Mouse (Mus musculus): ENCODE data around the gene Kiss1r. TPM values are rescaled to one million over a fixed set of nuclear protein-coding genes. Genes with fewer than 3 reads are reported as not detected.

Kiss1r gene
- 11.7 and 14.4 TPM in 2 replicates for polyA plus RNA-seq (2012; rRNA removed)

DNA sequence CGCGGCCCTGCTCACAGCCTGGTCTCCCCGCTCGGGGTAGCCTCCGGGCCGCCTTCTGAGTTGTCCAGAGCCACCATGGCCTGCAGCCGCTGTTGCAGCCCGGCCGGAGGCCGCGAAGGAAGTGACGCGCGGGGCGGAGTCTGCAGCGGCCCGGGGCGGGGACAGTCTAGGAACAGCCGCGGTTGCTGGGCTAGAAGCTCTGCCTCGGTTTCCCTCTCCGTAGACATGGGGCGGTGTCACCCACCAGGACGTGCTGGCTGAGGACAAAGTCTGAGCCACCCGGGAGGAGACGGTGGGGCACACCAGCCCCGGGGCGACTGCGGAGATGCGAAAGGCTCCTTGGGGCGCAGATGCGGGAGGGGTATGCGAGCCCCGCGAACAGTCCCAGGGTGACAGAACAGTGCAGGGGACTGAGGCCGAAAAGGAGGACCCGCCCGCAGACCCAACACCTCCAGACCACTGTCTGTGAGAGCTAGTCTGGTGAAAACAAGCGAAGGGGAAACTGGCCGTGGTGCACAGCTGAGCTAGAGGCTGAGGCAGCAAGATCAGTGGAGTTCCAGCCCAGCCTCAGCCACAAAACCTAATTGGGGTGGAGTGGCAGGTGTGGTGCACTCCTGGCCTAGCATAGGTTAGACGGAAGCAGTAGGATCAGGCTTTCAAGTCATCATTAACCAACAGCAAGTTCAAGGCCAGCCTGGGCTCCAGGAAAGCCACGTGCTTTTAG lies at the start of gene Kiss1r:
TSS of gene Kiss1r (plus strand) at position 164 of the 724 bp plus-strand sequence.

DNA sequence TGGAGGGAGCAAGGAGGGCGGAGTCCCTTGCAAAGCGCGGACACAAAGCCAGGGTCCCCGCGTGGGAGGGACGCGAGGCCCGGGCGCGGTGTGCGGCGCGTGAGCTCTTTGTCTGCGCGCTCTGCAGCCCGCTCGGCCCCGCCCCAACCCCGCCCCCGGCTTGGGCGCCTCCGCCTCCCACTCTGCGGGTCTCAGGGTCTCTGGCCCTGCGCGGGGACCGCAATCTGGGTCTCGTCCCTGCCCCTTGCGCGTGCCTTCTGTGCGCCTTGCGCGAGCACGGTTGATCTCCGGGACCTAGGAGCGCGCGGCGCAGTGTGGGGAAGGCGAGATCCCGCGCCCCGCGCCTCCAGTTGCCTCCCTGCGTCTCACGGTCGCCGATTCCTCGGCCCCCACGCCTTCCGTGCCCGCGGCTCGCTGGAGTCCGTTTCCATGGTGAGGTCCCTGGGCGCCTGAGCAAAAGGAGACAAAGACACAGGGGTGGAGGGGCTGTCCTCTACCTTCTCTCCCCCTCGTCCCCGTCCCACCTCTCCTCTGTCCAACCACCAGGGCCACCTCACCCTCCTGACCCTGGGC lies 42.4 kb upstream of the Kiss1r start, which contains the start of the genes Prtn3 and Plppr3:
TSS of gene Prtn3 (plus strand) at position 187 of the 573 bp plus-strand sequence.
TSS of gene Plppr3 (minus strand) at position 345 of the 573 bp plus-strand sequence.

DNA sequence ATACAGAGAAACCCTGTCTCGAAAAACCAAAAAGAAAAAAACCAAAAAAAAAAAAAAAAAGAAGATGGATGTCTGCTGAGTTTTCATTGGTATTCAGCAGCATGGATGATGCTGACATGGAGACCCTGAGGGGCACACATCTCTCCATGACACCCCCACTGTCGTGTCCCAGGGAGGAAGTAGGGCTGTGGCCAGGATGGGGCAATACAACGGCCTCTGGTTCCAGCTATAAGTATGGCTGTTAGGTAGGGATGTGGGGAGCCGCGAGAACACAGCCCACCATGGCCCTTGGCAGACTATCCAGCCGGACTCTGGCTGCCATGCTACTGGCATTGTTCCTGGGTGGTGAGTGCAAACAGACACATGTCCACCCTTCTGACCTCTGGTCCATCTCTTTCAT lies 30.7 kb upstream of the Kiss1r start, which contains the start of gene Elane:
TSS of gene Elane (plus strand) at position 194 of the 400 bp plus-strand sequence.

DNA sequence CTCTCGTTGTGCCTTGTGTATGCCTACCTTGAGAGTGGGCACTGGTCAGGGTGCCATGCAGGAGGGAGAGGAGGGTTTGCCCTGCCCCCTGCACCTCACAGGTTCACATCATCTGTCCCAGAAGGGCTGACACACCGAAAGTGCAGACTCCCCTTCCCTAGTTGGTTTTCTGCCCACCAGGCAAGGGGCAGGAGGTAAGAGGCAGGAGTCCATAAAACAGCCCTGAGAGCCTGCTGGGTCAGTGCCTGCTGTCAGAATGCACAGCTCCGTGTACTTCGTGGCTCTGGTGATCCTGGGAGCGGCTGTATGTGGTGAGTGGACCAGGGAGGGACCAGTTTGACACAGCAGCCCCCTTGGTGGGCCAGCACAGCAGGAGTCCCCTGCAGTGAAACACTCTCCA lies 26.1 kb upstream of the Kiss1r start, which contains the start of gene Cfd:
TSS of gene Cfd (plus strand) at position 184 of the 400 bp plus-strand sequence.

DNA sequence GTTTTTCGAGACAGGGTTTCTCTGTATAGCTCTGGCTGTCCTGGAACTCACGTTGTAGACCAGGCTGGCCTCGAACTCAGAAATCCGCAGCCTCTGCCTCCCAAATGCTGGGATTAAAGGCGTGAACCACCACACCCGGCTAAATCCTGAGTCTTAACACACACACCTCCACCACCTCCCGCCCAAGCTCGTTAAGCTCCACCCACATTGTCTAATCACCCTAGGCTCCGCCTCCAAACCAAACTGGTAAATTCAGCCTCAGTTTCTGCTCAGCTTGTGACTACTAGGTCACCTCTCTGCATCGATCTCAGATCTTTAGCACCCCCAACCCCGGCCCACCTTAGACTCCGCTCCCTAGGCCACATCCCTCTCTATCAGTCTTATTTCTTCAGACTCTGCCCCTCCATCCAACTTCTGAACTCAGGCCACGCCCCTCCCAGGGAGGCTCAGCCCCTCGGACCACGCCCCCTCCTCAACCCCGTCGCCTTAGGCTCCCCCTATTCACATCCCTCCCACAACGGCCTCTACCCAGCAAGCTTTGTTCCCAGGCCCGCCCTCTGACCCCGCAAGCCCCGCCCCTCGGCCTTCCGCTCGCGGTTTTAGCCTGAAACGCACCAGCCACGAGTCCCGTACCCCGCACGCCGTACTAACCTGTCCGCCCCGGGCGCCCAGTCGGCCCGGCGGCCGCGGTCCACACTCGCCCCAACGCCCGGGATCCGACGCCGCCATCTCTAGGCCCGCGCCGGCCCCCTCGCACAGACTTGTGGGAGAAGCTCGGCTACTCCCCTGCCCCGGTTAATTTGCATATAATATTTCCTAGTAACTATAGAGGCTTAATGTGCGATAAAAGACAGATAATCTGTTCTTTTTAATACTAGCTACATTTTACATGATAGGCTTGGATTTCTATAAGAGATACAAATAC lies 8.3 kb upstream of the Kiss1r start, which contains the start of gene Med16:
TSS of gene Med16 (minus strand) at position 757 of the 925 bp plus-strand sequence.

DNA sequence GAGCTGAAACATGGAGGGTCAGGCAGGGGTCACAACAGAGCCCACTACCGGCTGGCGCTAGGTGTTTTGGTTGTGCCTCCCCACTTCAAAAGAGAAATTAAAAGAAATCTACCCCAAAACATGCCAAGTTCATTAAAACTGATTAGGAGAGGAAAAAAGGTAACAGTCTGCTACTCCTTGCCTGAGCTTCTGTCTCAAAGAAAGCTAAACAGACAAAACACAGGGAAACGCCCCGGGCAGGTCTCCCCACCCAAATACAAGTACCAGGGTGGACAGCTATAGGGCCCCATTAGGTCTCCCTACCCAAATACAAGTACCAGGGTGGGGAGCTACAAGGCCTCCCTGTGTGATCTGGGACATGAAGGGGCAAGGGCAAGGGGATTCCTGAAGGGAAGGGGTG lies 6.2 kb upstream of the Kiss1r start, which contains the start of gene Gm26602:
TSS of gene Gm26602 (plus strand) at position 301 of the 400 bp plus-strand sequence.

DNA sequence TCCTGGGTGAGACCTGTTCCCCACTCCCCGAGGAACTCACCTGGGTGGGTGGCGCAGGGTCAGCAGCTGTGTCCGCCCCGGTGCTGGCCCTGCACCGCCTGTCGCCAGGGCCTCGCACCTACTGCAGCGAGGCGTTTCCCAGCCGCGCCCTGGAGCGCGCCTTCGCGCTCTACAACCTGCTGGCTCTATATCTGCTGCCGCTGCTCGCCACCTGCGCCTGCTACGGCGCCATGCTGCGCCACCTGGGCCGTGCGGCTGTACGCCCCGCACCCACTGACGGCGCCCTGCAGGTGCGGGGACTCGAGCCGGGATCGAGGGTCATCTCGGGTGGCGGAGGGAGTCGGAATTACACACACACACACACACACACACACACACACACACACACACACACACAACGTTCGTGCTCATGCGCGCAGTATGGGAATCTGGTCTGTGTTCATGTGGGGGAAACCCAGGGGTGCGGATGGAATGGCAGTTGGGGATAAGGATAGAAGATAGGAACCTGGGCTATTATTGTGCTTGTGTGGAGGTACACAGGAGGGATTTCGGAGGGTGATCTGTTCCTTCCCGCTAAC lies 4.3 kb downstream of the Kiss1r start, which contains the start of gene R3hdm4:
TSS of gene R3hdm4 (minus strand) at position 251 of the 578 bp plus-strand sequence.

DNA sequence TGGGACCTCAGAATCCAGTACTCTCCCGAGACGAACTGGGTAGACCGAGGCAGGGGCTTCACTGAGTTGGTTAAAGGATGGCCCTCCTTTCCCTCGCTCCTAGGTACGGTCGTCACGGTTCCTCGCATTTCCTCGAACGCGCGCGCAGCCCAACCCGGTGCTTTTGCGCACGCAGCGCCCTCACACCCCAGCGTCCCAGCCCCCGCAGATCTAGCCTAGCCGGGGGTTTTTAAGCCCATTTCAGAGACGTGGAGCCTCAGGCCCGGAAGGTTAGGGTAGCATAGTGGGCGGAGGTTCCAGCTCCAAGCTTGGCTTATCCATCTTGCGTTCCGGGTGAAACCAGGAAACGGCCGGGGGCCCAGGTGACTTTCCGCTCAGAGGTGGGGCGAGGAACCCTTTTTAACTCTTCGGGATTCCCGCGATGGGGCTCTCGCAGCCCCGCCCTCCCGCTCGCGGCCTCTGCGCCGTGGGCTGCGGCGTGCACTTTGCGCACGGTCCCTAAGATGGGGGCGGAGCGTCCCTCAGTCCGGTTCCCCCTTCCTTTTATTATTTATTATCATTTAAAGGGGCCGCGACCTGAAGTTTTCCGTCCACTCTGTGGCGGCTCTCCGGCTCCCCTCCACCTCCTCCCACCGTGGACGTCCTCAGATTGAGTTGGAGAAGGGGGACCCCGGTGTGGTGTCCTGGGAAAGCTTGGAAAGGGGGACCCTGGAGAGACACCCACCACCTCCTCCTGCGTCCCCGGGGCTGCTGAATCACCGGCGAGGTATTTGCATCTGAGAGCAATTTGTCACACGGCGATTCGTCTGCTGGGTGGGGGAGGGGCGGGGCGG lies 9.9 kb downstream of the Kiss1r start, which contains the start of gene Arid3a:
TSS of gene Arid3a (plus strand) at position 553 of the 833 bp plus-strand sequence.

DNA sequence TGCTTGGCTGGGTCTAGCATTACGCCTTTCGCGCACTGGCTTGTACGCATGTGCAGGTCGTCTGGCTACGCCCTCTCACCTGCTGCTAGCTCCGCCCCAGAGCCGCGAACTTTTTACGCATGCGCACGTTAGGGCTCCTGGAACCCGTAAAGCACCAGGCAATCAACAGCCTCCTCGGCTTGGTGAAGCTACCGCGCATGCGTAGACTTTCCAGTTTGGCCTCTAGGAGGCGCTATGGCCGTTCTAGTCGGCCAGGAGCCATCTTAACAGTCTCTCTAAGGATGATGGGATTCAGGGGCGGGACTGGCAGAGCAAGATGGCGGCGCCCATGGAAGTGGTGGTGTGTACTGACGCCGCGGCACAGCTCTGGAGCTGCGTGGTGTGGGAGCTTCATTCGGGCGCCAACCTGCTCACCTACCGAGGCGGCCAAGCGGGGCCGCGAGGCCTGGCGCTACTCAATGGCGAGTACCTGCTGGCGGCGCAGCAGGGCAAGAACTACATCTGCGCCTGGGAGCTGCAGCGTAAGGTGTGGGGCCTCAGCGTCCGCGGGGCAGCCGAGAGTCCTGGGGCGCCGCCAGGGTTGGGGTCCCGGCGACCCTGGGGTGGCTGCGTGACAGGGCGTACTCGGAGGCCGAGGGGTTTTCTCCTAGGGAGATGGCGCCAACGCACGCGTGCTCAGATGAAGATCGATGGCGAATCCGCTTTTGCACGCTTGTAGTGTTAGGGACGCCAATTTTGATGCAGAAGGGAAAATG lies 43.3 kb downstream of the Kiss1r start, which contains the start of gene Wdr18:
TSS of gene Wdr18 (plus strand) at position 306 of the 755 bp plus-strand sequence.

DNA sequence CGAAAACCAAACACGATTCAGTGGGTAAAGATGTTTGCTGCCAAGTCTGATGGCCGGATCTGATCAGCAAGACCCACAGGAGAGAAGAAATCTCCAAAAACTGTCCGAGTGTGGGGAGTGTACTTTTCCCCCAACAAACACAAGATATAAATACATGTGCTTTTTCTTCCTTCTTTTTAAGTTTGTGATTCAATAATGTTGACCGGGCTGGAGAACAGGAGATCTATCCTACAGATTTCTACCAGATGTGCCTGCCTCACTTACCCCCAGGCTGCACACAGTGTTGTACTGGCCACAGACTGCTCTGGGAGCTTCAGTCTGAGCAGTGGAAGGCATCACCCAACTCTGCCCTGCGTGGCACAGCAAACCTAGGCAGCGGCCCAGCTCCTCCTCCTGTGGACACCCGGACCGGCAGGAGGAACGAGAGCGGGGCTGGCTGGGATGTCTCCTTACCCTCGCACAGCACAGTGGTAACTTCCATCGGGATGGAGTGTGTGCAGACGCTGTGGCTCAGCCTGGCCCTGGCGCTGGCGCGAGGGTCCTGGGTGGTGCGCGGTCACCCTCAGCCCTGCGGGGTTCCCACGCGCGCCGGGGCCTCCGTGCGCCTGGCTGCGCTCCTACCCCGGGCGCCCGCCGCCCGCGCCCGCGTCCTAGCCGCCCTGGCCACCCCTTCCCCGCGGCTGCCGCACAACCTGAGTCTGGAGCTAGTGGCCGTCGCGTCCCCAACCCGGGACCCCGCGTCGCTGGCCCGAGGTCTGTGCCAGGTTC lies 53.8 kb downstream of the Kiss1r start, which contains the start of gene Grin3b:
TSS of gene Grin3b (plus strand) at position 301 of the 768 bp plus-strand sequence.

Other genes with a start within 250 kb of the Kiss1r start
- 157 and 195 TPM in 2 replicates for gene Tpgs1, start 247.6 kb upstream of the Kiss1r start, polyA plus RNA-seq (2012; rRNA removed)
- 105 and 140 TPM in 2 replicates for gene Cdc34, start 234.8 kb upstream of the Kiss1r start, polyA plus RNA-seq (2012; rRNA removed)
- gene Gzmm, start 228.0 kb upstream of the Kiss1r start, polyA plus RNA-seq (2012; rRNA removed): 0.38 and 0.59 TPM in 2 replicates
- 812 and 1,288 TPM in 2 replicates for gene Bsg, start 212.5 kb upstream of the Kiss1r start, polyA plus RNA-seq (2012; rRNA removed)
- gene Hcn2, start 200.3 kb upstream of the Kiss1r start, polyA plus RNA-seq (2012; rRNA removed): 15.6 and 16.5 TPM in 2 replicates
- 87.5 and 91.0 TPM in 2 replicates for gene Polrmt, start 170.4 kb upstream of the Kiss1r start, polyA plus RNA-seq (2012; rRNA removed)
- gene Fgf22, start 161.9 kb upstream of the Kiss1r start, polyA plus RNA-seq (2012; rRNA removed): 0.14 TPM in 1 of 2 replicates, not detected in the other
- 308 and 375 TPM in 2 replicates for gene Rnf126, start 150.0 kb upstream of the Kiss1r start, polyA plus RNA-seq (2012; rRNA removed)
- gene Fstl3, start 139.7 kb upstream of the Kiss1r start, polyA plus RNA-seq (2012; rRNA removed): 44.1 and 45.1 TPM in 2 replicates
- gene Prss57, start 126.0 kb upstream of the Kiss1r start, polyA plus RNA-seq (2012; rRNA removed): 0.20 and 0.37 TPM in 2 replicates
- 90.7 and 101 TPM in 2 replicates for gene Palm, start 123.4 kb upstream of the Kiss1r start, polyA plus RNA-seq (2012; rRNA removed)
- gene Misp, start 96.0 kb upstream of the Kiss1r start, polyA plus RNA-seq (2012; rRNA removed): 5.1 and 6.2 TPM in 2 replicates
- gene Ptbp1, start 62.5 kb upstream of the Kiss1r start, polyA plus RNA-seq (2012; rRNA removed): 420 and 461 TPM in 2 replicates
- gene Prtn3, start 42.5 kb upstream of the Kiss1r start, polyA plus RNA-seq (2012; rRNA removed): 9.7 and 11.8 TPM in 2 replicates
- 55.3 and 72.1 TPM in 2 replicates for gene Plppr3, start 42.3 kb upstream of the Kiss1r start, polyA plus RNA-seq (2012; rRNA removed)
- gene Elane, start 30.7 kb upstream of the Kiss1r start, polyA plus RNA-seq (2012; rRNA removed): 0.20 and 1.7 TPM in 2 replicates
- gene Cfd, start 26.1 kb upstream of the Kiss1r start, polyA plus RNA-seq (2012; rRNA removed): 3,404 and 4,096 TPM in 2 replicates
- 147 and 148 TPM in 2 replicates for gene Med16, start 8.0 kb upstream of the Kiss1r start, polyA plus RNA-seq (2012; rRNA removed)
- not detected in 2 replicates for gene Gm26602, start 6.1 kb upstream of the Kiss1r start, polyA plus RNA-seq (2012; rRNA removed)
- gene R3hdm4, start 4.2 kb downstream of the Kiss1r start, polyA plus RNA-seq (2012; rRNA removed): 253 and 262 TPM in 2 replicates
- gene Arid3a, start 10.1 kb downstream of the Kiss1r start, polyA plus RNA-seq (2012; rRNA removed): 12.3 and 12.7 TPM in 2 replicates
- 93.7 and 94.3 TPM in 2 replicates for gene Wdr18, start 43.2 kb downstream of the Kiss1r start, polyA plus RNA-seq (2012; rRNA removed)
- gene Grin3b, start 53.7 kb downstream of the Kiss1r start, polyA plus RNA-seq (2012; rRNA removed): 0.26 and 0.77 TPM in 2 replicates
- gene Tmem259, start 67.4 kb downstream of the Kiss1r start, polyA plus RNA-seq (2012; rRNA removed): 471 and 485 TPM in 2 replicates
- gene Cnn2, start 71.6 kb downstream of the Kiss1r start, polyA plus RNA-seq (2012; rRNA removed): 287 and 331 TPM in 2 replicates
- 20.1 and 25.5 TPM in 2 replicates for gene Abca7, start 79.5 kb downstream of the Kiss1r start, polyA plus RNA-seq (2012; rRNA removed)
- gene Arhgap45, start 99.7 kb downstream of the Kiss1r start, polyA plus RNA-seq (2012; rRNA removed): 23.1 and 27.9 TPM in 2 replicates
- gene Polr2e, start 122.8 kb downstream of the Kiss1r start, polyA plus RNA-seq (2012; rRNA removed): 406 and 421 TPM in 2 replicates
- gene Gpx4, start 130.2 kb downstream of the Kiss1r start, polyA plus RNA-seq (2012; rRNA removed): 613 and 620 TPM in 2 replicates
- 85.9 and 89.3 TPM in 2 replicates for gene Sbno2, start 188.6 kb downstream of the Kiss1r start, polyA plus RNA-seq (2012; rRNA removed)
- 186 and 203 TPM in 2 replicates for gene Stk11, start 198.8 kb downstream of the Kiss1r start, polyA plus RNA-seq (2012; rRNA removed)
- 1,675 and 3,137 TPM in 2 replicates for gene Atp5d, start 221.7 kb downstream of the Kiss1r start, polyA plus RNA-seq (2012; rRNA removed)
- 58.9 and 61.5 TPM in 2 replicates for gene Cbarp, start 223.9 kb downstream of the Kiss1r start, polyA plus RNA-seq (2012; rRNA removed)
- 221 and 248 TPM in 2 replicates for gene Midn, start 231.3 kb downstream of the Kiss1r start, polyA plus RNA-seq (2012; rRNA removed)
- gene Cirbp, start 249.0 kb downstream of the Kiss1r start, polyA plus RNA-seq (2012; rRNA removed): 166 and 186 TPM in 2 replicates